Mouse (Mus musculus): ENCODE data around the gene Kif24.

GRCm38 (mm10) chr4:41406597-41406996, 58.1 kb downstream of the Kif24 start:
- TF ChIP-seq EP300 (optimal IDR thresholded peaks at IDR 0.05) (no peak), CTCF (IDR thresholded peaks at IDR 0.05; ENCODE audit: low read depth) (no peak)

Measured in stomach, postnatal 0 days (tissue).